Mouse (Mus musculus): ENCODE data around the gene Spen. TPM values are rescaled to one million over a fixed set of nuclear protein-coding genes. Genes with fewer than 3 reads are reported as not detected.

Spen gene
- polyA plus RNA-seq, 3 experiments from 2014 or later, result 8.6 to 17.1 (median 14.3) TPM

GRCm38 (mm10) chr4:141445328-141445720 is 93.1 kb downstream of the Spen start:
- peak; percentile 23 for ATAC-seq

GRCm38 (mm10) chr4:141444451-141445327 is 93.7 kb downstream of the Spen start, which contains the start of gene Zbtb17:
Gene Zbtb17 (plus strand): TSS chr4:141444654.
- ATAC-seq, result peak; percentile 89

- ATAC-seq, result no peak
These were observed 94.6 kb downstream of the Spen start for GRCm38 (mm10) chr4:141443641-141444429.

- ATAC-seq, result no peak
These were observed 97.5 kb downstream of the Spen start for GRCm38 (mm10) chr4:141440877-141441276.

GRCm38 (mm10) chr4:141439083-141439803 is 99.2 kb downstream of the Spen start:
- no peak for ATAC-seq

GRCm38 (mm10) chr4:141435974-141436373 is 102.4 kb downstream of the Spen start, which contains the start of gene Srarp:
Gene Srarp (minus strand): TSS chr4:141436105.
- ATAC-seq, result no peak

GRCm38 (mm10) chr4:141433191-141433590 is 105.2 kb downstream of the Spen start:
- no peak for ATAC-seq

GRCm38 (mm10) chr4:141432666-141433065 is 105.7 kb downstream of the Spen start:
- ATAC-seq, result no peak

- peak; percentile 77 for ATAC-seq
These were observed 107.4 kb downstream of the Spen start for GRCm38 (mm10) chr4:141430997-141431396.

- no peak for ATAC-seq
These were observed 108.5 kb downstream of the Spen start for GRCm38 (mm10) chr4:141429847-141430246.

- no peak for ATAC-seq
These were observed 109.0 kb downstream of the Spen start for GRCm38 (mm10) chr4:141429381-141429780.

- no peak for ATAC-seq
These were observed 110.5 kb downstream of the Spen start for GRCm38 (mm10) chr4:141427921-141428320.

- ATAC-seq, result no peak
These were observed 111.3 kb downstream of the Spen start for GRCm38 (mm10) chr4:141426796-141427745.

- ATAC-seq, result peak; percentile 84
These were observed 112.6 kb downstream of the Spen start for GRCm38 (mm10) chr4:141425484-141426479.

- no peak for ATAC-seq
These were observed 114.5 kb downstream of the Spen start for GRCm38 (mm10) chr4:141423691-141424431.

GRCm38 (mm10) chr4:141423288-141423687 is 115.1 kb downstream of the Spen start:
- no peak for ATAC-seq

- no peak for ATAC-seq
These were observed 115.6 kb downstream of the Spen start for GRCm38 (mm10) chr4:141422841-141423240.

- no peak for ATAC-seq
These were observed 117.0 kb downstream of the Spen start for GRCm38 (mm10) chr4:141421423-141421822.

GRCm38 (mm10) chr4:141420886-141421285 is 117.5 kb downstream of the Spen start:
- no peak for ATAC-seq

All from inflammation-experienced regulatory T-cells, adult 6 months (primary cell).